Mouse (Mus musculus): Measurements from ENCODE around the gene Rgs8. TPM values are rescaled to one million over a fixed set of nuclear protein-coding genes. Genes with fewer than 3 reads are reported as not detected.
A peak's percentile ranks its signal among the peaks of the same experiment; 100 is the strongest.

The Rgs8 gene
- polyA plus RNA-seq (2015; fragmentation: Nextera tagmentation; extraction: Ambion mirVana) = 47.1 and 49.1 TPM in 2 replicates

DNA sequence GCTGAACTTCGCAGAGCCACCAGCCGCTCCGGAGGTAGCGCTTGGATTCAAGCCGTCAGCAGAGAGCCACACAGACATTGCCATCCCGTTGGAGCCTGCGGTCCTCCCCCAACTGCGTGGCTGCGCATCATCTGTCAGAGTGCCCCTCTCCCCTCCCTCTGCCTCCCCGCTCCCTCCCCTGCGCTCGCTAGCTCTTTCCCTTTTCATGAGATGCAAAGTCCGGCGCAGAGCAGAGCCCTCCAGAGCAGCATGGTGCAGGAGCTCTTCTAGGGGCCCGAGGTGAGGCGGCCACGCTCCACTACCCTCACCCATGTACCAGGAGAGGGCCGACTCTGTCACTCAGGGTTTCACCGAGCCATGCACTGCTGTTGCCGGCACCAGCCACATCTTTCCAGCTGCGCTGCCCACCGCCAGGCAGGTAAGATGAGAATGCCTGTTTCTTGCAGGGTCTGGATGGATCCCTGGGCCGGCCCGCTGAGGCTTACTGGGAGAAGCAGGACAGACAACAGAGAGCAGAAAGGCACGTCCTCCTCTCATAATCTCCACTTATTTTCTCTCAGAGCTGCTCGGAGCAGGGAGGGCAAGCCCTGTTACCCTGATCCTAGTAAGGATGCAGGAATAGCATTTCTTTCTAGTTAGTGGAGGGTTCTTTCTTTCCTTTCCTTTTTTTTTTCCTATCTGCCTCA lies at the start of gene Rgs8:
TSS of gene Rgs8 (plus strand) at position 88 of the 686 bp plus-strand sequence.
- ATAC-seq = peak; percentile 86

DNA sequence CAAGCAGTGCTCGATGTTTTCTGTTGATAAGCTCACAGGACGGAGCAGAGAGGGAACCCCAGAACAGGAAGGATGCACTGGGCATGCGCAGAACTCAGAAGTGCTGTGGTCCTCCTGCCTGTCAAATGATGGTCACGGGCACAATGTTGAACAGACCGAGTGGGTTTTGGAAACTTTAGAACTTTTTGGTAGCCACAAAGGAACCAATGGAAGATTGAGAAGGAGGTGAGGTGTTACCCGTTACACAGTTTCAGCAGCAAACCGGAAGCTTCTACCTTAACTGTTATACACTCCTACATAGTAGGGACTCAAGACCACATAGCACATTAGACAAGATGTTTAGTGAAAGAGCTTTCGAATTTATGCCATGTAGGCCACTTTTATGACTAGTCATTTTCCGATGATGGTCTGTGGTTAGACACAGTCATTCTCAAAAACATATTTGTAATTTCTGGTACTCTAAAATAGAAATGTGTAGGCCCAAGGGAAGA lies 35.4 kb upstream of the Rgs8 start:
- no peaks in the 10 kb centered on the region for H3K36me3 ChIP-seq (ENCODE audit: control insufficient read depth, insufficient read depth, low read length)
- ATAC-seq = no peak
- 92% methylated on average over 9 of the region's 9 CpGs for WGBS
- H3K4me1 ChIP-seq (ENCODE audit: control insufficient read depth, insufficient read depth, low read length) = no peaks in the 10 kb centered on the region
- H3K27me3 ChIP-seq (ENCODE audit: control insufficient read depth, insufficient read depth, low read depth, low read length) = no peaks in the 10 kb centered on the region
- no peak overlapping the region for H3K27ac ChIP-seq (ENCODE audit: low read length)
- no peaks in the 10 kb centered on the region for H3K9me3 ChIP-seq (replicated peaks; ENCODE audit: control insufficient read depth, low read length, poor library complexity, severe bottlenecking)
- H3K9ac ChIP-seq (ENCODE audit: low read depth, low read length) = no peak overlapping the region
- no peak overlapping the region for H3K4me2 ChIP-seq (ENCODE audit: low read length)
- H3K4me3 ChIP-seq (ENCODE audit: low read depth, low read length) = no peak overlapping the region

More for the DNA sequence above, at the start of gene Rgs8:
- 1% methylated on average over 26 of the region's 26 CpGs for WGBS
- Histone ChIP-seq H3K4me1 (ENCODE audit: control insufficient read depth, insufficient read depth, low read length) (peaks cover 32% of the 10 kb centered on the region), H3K9me3 (replicated peaks; ENCODE audit: control insufficient read depth, low read length, poor library complexity, severe bottlenecking) (no peaks in the 10 kb centered on the region), H3K27ac (ENCODE audit: low read length) (peak within 1 kb of the TSS; percentile 86), H3K9ac (ENCODE audit: low read depth, low read length) (peak within 1 kb of the TSS; percentile 78), H3K4me3 (ENCODE audit: low read depth, low read length) (peak within 1 kb of the TSS; percentile 51), H3K36me3 (ENCODE audit: control insufficient read depth, insufficient read depth, low read length) (no peaks in the 10 kb centered on the region), H3K4me2 (ENCODE audit: low read length) (peak within 1 kb of the TSS; percentile 73), H3K27me3 (ENCODE audit: control insufficient read depth, insufficient read depth, low read depth, low read length) (no peaks in the 10 kb centered on the region)

DNA sequence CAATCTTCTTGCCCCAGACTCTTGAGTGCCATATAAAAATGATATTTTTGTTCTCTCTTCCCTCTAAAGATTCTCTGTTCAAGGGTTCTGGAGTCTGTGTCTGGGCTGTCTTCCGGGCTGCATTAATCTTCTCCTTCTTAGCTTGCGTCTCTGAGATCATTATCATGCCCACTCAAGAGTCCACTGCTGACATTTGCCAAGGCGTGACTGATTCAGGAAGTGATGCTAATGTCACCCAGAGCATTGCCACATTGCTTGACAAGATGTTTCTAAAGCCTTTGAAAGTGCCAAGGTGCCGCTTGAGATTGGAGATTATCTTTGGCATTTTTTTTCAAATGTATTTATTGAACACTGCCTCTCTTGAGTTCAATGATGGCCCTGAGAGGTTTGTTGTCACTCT lies 29.8 kb upstream of the Rgs8 start:
- no peak overlapping the region for H3K4me2 ChIP-seq (ENCODE audit: low read length)
- no peaks in the 10 kb centered on the region for H3K4me1 ChIP-seq (ENCODE audit: control insufficient read depth, insufficient read depth, low read length)
- ATAC-seq = no peak
- H3K27ac ChIP-seq (ENCODE audit: low read length) = no peak overlapping the region
- 75% methylated on average over 4 of the region's 4 CpGs for WGBS
- no peak overlapping the region for H3K4me3 ChIP-seq (ENCODE audit: low read depth, low read length)
- no peaks in the 10 kb centered on the region for H3K36me3 ChIP-seq (ENCODE audit: control insufficient read depth, insufficient read depth, low read length)
- H3K9me3 ChIP-seq (replicated peaks; ENCODE audit: control insufficient read depth, low read length, poor library complexity, severe bottlenecking) = no peaks in the 10 kb centered on the region
- H3K27me3 ChIP-seq (ENCODE audit: control insufficient read depth, insufficient read depth, low read depth, low read length) = no peaks in the 10 kb centered on the region
- no peak overlapping the region for H3K9ac ChIP-seq (ENCODE audit: low read depth, low read length)

DNA sequence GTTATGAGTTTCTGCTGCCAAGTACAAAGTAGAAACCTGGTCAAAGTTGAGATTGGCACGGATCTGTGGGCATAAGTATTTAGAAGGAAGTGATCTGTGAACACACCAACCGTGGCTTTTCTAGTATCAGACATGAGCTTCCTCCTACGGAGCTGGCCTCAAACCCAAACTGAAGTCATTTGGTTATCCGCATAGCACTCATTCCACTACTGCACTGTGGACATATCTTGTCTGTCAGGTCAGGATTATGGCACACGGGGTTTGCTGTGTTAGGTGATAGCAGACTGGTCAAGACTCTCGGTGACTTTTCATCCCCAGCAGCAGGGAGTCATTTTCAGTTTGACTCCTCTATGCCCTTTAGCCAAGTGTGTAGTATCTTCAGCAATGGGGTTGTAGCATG lies 20.1 kb upstream of the Rgs8 start:
- Histone ChIP-seq H3K9me3 (replicated peaks; ENCODE audit: control insufficient read depth, low read length, poor library complexity, severe bottlenecking) (no peaks in the 10 kb centered on the region), H3K9ac (ENCODE audit: low read depth, low read length) (no peak overlapping the region), H3K4me2 (ENCODE audit: low read length) (no peak overlapping the region), H3K4me3 (ENCODE audit: low read depth, low read length) (no peak overlapping the region), H3K27ac (ENCODE audit: low read length) (no peak overlapping the region), H3K36me3 (ENCODE audit: control insufficient read depth, insufficient read depth, low read length) (no peaks in the 10 kb centered on the region), H3K27me3 (ENCODE audit: control insufficient read depth, insufficient read depth, low read depth, low read length) (no peaks in the 10 kb centered on the region), H3K4me1 (ENCODE audit: control insufficient read depth, insufficient read depth, low read length) (no peaks in the 10 kb centered on the region)
- WGBS = 93% methylated on average over 6 of the region's 6 CpGs
- ATAC-seq = no peak

DNA sequence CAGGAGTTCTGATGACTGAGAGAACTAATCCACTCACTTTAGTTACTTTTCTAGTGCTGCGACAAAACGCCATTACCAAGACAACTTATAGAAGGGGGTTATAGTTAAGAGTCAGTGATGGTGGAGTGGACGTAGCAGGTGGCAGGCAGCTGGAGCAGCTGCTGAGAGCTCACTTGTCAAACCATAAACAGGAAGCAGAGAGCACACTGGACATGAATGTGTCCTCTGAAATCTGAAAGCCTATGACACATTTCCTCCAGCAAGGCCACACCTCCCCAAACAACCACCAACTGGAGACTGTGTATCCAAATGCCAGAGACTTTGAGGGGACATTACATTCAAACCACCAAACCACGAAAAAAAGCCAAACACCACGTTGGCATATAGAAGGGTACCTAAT lies 17.8 kb upstream of the Rgs8 start:
- Histone ChIP-seq H3K4me2 (ENCODE audit: low read length) (no peak overlapping the region), H3K4me1 (ENCODE audit: control insufficient read depth, insufficient read depth, low read length) (no peaks in the 10 kb centered on the region), H3K27ac (ENCODE audit: low read length) (no peak overlapping the region), H3K4me3 (ENCODE audit: low read depth, low read length) (no peak overlapping the region), H3K9me3 (replicated peaks; ENCODE audit: control insufficient read depth, low read length, poor library complexity, severe bottlenecking) (no peaks in the 10 kb centered on the region), H3K9ac (ENCODE audit: low read depth, low read length) (no peak overlapping the region), H3K36me3 (ENCODE audit: control insufficient read depth, insufficient read depth, low read length) (no peaks in the 10 kb centered on the region), H3K27me3 (ENCODE audit: control insufficient read depth, insufficient read depth, low read depth, low read length) (no peaks in the 10 kb centered on the region)
- ATAC-seq = no peak
- WGBS = 79% methylated on average over 5 of the region's 5 CpGs

DNA sequence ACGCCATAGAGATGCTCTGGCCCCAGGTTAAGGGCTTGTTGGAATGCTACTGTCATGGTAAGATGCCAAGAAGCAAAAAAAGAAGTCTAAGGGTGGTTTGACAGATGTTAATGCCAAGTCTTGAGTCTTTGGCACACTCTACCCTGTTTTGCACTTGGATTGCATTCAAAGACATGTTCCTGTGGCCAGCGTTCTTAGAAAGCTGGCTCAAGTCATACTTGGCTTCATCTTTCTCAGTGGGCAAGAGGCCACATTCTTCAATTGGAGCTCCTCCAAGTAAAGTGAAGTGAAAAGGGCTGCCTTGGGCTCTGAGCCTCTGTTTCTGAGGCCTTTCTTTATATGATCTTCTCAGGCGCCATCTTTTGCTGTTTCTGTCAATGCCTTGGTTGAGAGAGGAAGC lies 17.3 kb upstream of the Rgs8 start:
- 82% methylated on average over 3 of the region's 3 CpGs for WGBS
- no peak overlapping the region for H3K9ac ChIP-seq (ENCODE audit: low read depth, low read length)
- no peaks in the 10 kb centered on the region for H3K4me1 ChIP-seq (ENCODE audit: control insufficient read depth, insufficient read depth, low read length)
- no peaks in the 10 kb centered on the region for H3K9me3 ChIP-seq (replicated peaks; ENCODE audit: control insufficient read depth, low read length, poor library complexity, severe bottlenecking)
- no peaks in the 10 kb centered on the region for H3K27me3 ChIP-seq (ENCODE audit: control insufficient read depth, insufficient read depth, low read depth, low read length)
- no peak overlapping the region for H3K4me3 ChIP-seq (ENCODE audit: low read depth, low read length)
- H3K27ac ChIP-seq (ENCODE audit: low read length) = no peak overlapping the region
- ATAC-seq = no peak
- H3K4me2 ChIP-seq (ENCODE audit: low read length) = no peak overlapping the region
- no peaks in the 10 kb centered on the region for H3K36me3 ChIP-seq (ENCODE audit: control insufficient read depth, insufficient read depth, low read length)

DNA sequence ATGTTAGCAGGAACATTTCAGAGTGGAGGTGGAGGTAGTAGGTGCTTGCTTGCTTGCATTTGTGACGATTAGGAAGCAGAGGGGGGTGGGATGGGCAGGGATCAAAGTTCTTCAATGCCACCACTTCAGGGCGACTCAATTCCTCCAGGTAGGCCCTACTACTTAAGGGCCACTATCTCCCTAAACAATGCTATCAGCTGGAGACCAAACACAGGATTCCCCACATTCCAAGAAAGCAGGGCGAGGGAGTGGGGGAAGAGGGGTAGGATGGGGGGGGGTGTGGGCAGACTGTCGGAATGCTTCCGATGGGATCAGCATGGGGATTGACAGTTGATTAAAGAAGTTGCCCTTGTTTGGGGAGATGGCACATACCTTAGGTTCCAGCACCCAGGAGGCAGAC lies 16.0 kb upstream of the Rgs8 start:
- H3K27ac ChIP-seq (ENCODE audit: low read length) = no peak overlapping the region
- no peak for ATAC-seq
- H3K36me3 ChIP-seq (ENCODE audit: control insufficient read depth, insufficient read depth, low read length) = no peaks in the 10 kb centered on the region
- 71% methylated on average over 5 of the region's 5 CpGs for WGBS
- H3K4me2 ChIP-seq (ENCODE audit: low read length) = no peak overlapping the region
- H3K27me3 ChIP-seq (ENCODE audit: control insufficient read depth, insufficient read depth, low read depth, low read length) = no peaks in the 10 kb centered on the region
- H3K4me1 ChIP-seq (ENCODE audit: control insufficient read depth, insufficient read depth, low read length) = peaks cover 8% of the 10 kb centered on the region
- no peak overlapping the region for H3K9ac ChIP-seq (ENCODE audit: low read depth, low read length)
- no peaks in the 10 kb centered on the region for H3K9me3 ChIP-seq (replicated peaks; ENCODE audit: control insufficient read depth, low read length, poor library complexity, severe bottlenecking)
- H3K4me3 ChIP-seq (ENCODE audit: low read depth, low read length) = no peak overlapping the region

DNA sequence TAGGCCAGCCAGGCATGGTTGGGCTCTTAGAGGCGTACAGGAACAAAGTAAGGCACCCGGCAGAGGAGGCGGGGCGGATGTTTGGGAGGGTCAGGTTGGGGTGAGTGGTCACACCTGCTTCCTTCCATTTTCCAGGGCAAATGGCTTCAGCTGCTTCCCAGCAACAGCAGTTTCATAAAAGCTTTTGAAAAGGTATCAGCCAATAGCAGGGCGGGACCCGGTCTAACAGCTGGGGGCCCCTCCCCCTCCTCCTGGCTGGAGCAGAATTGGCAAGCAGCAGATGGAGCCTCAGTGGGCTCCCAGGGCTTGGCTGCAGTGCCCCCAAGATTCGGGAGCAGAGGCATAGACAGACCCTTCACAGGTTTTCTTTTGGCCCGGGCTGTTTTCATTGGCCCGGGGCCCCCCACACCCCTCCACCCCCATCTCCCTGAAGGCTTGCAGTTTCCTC lies 11.3 kb upstream of the Rgs8 start:
- WGBS = 3% methylated on average over 9 of the region's 9 CpGs
- H3K27me3 ChIP-seq (ENCODE audit: control insufficient read depth, insufficient read depth, low read depth, low read length) = no peaks in the 10 kb centered on the region
- 0 out of 2 replicates have a peak overlapping the region, but pooled peaks have one; percentile 1 for H3K4me3 ChIP-seq (ENCODE audit: low read depth, low read length)
- H3K4me1 ChIP-seq (ENCODE audit: control insufficient read depth, insufficient read depth, low read length) = peaks cover 22% of the 10 kb centered on the region
- ATAC-seq = peak; percentile 88
- no peaks in the 10 kb centered on the region for H3K36me3 ChIP-seq (ENCODE audit: control insufficient read depth, insufficient read depth, low read length)
- peak overlapping the region; percentile 37 for H3K4me2 ChIP-seq (ENCODE audit: low read length)
- no peaks in the 10 kb centered on the region for H3K9me3 ChIP-seq (replicated peaks; ENCODE audit: control insufficient read depth, low read length, poor library complexity, severe bottlenecking)
- H3K27ac ChIP-seq (ENCODE audit: low read length) = peak overlapping the region; percentile 65
- H3K9ac ChIP-seq (ENCODE audit: low read depth, low read length) = peak overlapping the region; percentile 21; the same call in 1 of the 2 replicates

DNA sequence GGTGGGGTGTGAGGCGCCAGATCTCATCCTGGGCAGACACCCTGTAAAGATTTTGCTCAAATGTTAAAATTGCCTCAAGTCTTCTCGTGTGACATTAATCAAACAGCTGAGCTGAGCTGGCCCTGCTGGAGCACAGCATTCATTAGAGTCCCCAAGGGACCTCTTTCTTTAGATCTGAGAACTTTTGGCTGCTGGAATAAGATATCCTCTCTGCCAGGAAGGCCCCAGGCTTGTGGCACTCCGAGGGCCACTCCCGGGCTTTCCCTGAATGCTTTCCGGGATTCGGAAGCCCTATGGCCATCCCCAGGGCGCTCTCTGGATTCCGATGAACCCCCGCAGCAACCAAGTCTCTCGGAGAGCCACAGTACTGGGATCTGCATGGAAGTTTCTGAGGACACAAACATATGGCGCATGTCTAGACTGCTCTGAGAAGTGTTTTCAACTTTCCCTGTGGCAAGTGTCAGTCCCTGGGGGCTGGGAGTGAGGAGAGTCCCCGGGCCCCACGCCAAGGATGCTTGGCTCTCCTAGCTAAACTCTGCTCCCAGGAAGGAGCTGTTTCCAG lies 10.8 kb upstream of the Rgs8 start:
- H3K27ac ChIP-seq (ENCODE audit: low read length) = peak overlapping the region; percentile 65
- H3K27me3 ChIP-seq (ENCODE audit: control insufficient read depth, insufficient read depth, low read depth, low read length) = no peaks in the 10 kb centered on the region
- peak overlapping the region; percentile 37 for H3K4me2 ChIP-seq (ENCODE audit: low read length)
- H3K36me3 ChIP-seq (ENCODE audit: control insufficient read depth, insufficient read depth, low read length) = no peaks in the 10 kb centered on the region
- peak overlapping the region; percentile 21; the same call in 1 of the 2 replicates for H3K9ac ChIP-seq (ENCODE audit: low read depth, low read length)
- H3K9me3 ChIP-seq (replicated peaks; ENCODE audit: control insufficient read depth, low read length, poor library complexity, severe bottlenecking) = no peaks in the 10 kb centered on the region
- H3K4me3 ChIP-seq (ENCODE audit: low read depth, low read length) = peak overlapping the region; percentile 1; the same call in 1 of the 2 replicates
- H3K4me1 ChIP-seq (ENCODE audit: control insufficient read depth, insufficient read depth, low read length) = peaks cover 22% of the 10 kb centered on the region
- 3% methylated on average over 13 of the region's 13 CpGs for WGBS
- ATAC-seq = peak; percentile 81
